Mouse (Mus musculus) lung, adult 2 months (tissue): ENCODE data around the gene Adam12. TPM values are rescaled to one million over a fixed set of nuclear protein-coding genes. Genes with fewer than 3 reads are reported as not detected.

ENCODE experiments used
- DNase-seq: peaks from one replicate; pipeline ENCODE4 v3.0.0; 2022
- H3K4me1 ChIP-seq: fragments of 200-500 bp; 2 replicates; pipeline ENCODE4 v1.6.1; 2011; ENCODE audit warnings: low read length; ENCODE audit not compliant: control insufficient read depth, insufficient read depth
- H3K4me3 ChIP-seq: fragments of 200-500 bp; replicated peaks from 2 replicates; pipeline ENCODE3; 2011; ENCODE audit warnings: low read depth, mild to moderate bottlenecking, control low read depth, low read length; ENCODE audit errors: extremely low read depth
- CTCF ChIP-seq: fragments of 200-500 bp; IDR thresholded peaks from 2 replicates; pipeline ENCODE4 v1.5.1; 2011; ENCODE audit warnings: mild to moderate bottlenecking, low read length, control low read depth; ENCODE audit not compliant: insufficient read depth
- POLR2A ChIP-seq: fragments of 200-500 bp; IDR thresholded peaks from 2 replicates; pipeline ENCODE4 v1.6.1; 2011; ENCODE audit warnings: low read depth, mild to moderate bottlenecking, control low read depth, low read length, borderline replicate concordance; ENCODE audit errors: extremely low read depth
- WGBS: fragments of 180-500 bp; shearing (Covaris S2); methylation state at CpG from one replicate; pipeline ENCODE4 v1.1.7; 2018; 5-methylcytosine and 5-hydroxymethylcytosine counted together
- polyA plus RNA-seq: library from polyadenylated mRNA; depleted of rRNA; stranded (reverse); fragments of >200 nt; gene quantifications from 2 replicates; pipeline ENCODE4 v1.2.3, GENCODE M21; 2012

Gene Adam12
- polyA plus RNA-seq, 1 experiment = 1.1 TPM

DNA sequence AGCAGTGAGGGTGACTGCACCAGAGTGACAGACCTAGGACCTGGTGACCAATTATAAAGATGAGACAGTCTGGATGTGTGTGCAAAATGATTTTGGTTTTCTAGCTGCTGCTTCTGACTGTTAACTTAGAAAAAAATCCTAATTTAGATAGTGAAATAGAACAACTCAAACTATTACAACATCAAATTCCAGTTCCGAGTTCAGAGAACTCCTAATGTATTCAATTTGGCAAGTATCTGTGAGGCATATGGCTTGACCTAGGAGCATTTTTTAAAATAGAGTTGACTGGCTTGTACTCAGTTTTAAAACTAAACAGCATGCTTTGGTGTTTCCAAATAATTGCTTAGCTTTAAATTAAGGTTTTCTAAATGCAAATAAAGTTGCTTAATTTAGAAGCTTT lies 44.0 kb downstream of the Adam12 start:
- Histone ChIP-seq H3K4me3 (no peak overlapping the region), H3K4me1 (no peaks in the 10 kb centered on the region; the same call in 1 of the 2 replicates)
- TF ChIP-seq POLR2A (no peak), CTCF (no peak)
- whole genome bisulfite sequencing = 58% methylated on average over 1 of the region's 1 CpGs
- no peak for DNase-seq

DNA sequence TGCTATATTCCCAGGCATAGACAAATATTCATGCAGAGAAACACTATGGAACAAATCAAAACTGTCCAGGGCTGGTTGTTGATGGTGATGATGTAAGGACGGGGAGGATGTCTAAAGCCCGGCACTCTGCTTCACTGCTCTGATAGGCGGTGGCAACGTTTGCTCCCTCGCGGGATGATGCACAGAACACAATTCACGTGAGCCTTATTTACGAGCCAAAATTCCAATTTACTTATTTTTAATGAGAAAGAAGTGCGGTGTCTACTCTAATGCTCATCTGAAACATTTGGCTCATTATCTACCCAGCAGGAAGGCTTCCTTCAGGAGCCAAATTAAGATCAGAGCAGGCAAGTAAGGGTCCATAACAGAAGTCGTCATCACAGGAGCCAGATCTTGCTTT lies 45.4 kb downstream of the Adam12 start:
- no peak for TF ChIP-seq POLR2A
- TF ChIP-seq CTCF = no peak
- 88% methylated on average over 10 of the region's 10 CpGs for WGBS
- DNase-seq = no peak
- no peaks in the 10 kb centered on the region; the same call in 1 of the 2 replicates for H3K4me1 ChIP-seq
- no peak overlapping the region for H3K4me3 ChIP-seq

DNA sequence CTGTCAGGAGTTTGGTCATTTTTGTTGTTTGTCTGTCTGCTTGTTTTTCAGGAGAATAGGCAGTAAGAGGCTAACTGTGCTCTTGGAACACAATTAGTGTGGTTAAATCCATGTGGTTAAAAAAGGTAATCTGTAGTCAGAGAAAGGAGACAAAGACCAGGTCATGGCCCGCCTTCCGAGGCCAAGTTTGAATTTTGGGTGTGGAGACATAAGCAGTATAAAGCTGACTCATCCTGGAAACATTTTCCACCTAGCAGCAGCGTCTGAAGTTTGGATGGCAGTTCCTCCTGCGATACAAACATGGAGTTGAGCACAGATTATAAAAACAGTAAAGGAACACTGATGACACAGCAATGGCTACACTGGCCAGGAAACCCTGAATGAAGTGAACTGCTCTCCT lies 46.2 kb downstream of the Adam12 start:
- DNase-seq = no peak
- no peaks in the 10 kb centered on the region; the same call in 1 of the 2 replicates for H3K4me1 ChIP-seq
- no peak for TF ChIP-seq POLR2A
- no peak for TF ChIP-seq CTCF
- 63% methylated on average over 4 of the region's 4 CpGs for WGBS
- H3K4me3 ChIP-seq = no peak overlapping the region

DNA sequence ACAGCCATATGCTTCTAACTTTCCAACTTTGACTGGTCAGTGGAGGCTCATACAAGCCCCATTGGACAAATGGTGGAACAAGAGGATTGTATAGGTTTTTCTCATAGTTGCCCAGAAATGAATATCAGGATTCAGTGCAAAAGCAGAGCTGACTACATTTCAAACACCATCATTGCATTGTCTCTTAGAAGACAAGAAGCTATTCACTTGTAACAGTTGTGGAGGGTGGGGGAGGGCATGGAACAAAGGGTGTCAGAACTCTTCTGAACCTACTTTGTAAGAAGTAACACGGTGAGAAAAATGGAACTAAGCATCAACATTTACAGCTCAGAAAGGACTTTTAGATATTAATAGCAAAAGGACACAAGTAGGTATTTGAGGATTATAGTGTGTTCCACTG lies 50.2 kb downstream of the Adam12 start:
- TF ChIP-seq POLR2A (no peak), CTCF (no peak)
- H3K4me1 ChIP-seq = no peaks in the 10 kb centered on the region
- 73% methylated on average over 1 of the region's 1 CpGs for WGBS
- no peak for DNase-seq
- H3K4me3 ChIP-seq = no peak overlapping the region

DNA sequence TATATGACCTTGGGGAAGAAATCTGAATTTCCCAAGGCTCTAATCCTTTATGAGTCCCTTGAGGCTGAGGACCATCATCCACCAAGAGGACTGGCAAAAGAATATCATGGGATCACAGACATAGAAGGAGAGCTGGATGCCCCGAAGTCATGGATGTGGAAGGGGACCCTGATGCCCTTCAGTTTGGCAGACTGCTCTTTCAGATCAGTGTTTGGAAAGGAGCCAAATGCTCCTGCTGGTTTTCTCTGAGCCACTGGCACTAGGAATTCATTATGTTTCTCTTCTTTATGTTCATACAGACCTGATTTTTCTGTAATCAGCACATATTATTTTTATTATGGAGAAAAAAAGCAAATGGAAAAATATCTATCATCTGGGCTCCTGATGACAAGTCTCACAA lies 50.9 kb downstream of the Adam12 start:
- TF ChIP-seq POLR2A = no peak
- no peak for TF ChIP-seq CTCF
- WGBS = 69% methylated on average over 1 of the region's 1 CpGs
- Histone ChIP-seq H3K4me1 (no peaks in the 10 kb centered on the region), H3K4me3 (no peak overlapping the region)
- DNase-seq = no peak

DNA sequence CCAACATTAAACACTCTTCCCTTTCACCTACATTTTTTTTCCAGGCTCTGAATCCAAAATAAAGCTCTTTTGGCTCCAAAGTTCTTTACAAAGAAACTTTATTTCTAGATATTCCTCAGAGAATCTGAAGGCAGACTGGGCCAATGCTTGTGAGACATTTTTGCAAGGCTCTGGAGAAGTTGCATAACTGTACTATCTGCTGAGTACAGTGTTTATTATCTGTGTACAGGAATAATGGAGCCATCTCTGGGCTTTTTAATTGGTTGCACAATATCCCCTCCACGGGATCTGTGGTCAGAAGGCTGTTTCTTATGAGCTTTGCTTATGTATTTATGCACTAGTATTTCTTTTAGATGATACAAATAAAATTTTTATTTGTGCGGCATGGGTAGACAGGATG lies 54.9 kb downstream of the Adam12 start:
- 61% methylated on average over 2 of the region's 2 CpGs for WGBS
- no peak for DNase-seq
- Histone ChIP-seq H3K4me3 (no peak overlapping the region), H3K4me1 (no peaks in the 10 kb centered on the region)
- TF ChIP-seq POLR2A (no peak), CTCF (no peak)

DNA sequence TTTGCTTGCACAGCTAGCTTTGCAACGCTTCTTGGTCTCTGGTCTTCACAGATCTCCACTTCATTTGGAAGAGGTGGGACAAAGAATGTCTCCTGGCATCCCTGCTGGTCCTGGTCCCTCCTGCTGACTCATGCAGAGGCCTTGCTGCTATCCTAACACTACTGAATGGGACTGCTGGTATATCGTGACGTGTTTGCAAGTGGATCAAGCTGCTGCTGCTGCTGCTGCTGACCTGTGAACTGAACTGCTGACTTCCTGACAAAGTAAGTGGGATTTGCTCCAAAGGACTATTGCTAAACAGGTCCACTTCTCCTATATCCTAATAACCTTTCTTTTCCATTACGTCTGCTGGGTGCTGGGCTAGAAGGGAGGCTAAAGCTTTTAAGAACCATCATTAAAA lies 56.7 kb downstream of the Adam12 start:
- Histone ChIP-seq H3K4me3 (no peak overlapping the region), H3K4me1 (no peaks in the 10 kb centered on the region)
- WGBS = 82% methylated on average over 4 of the region's 4 CpGs
- DNase-seq = no peak
- TF ChIP-seq POLR2A = no peak
- TF ChIP-seq CTCF = no peak

DNA sequence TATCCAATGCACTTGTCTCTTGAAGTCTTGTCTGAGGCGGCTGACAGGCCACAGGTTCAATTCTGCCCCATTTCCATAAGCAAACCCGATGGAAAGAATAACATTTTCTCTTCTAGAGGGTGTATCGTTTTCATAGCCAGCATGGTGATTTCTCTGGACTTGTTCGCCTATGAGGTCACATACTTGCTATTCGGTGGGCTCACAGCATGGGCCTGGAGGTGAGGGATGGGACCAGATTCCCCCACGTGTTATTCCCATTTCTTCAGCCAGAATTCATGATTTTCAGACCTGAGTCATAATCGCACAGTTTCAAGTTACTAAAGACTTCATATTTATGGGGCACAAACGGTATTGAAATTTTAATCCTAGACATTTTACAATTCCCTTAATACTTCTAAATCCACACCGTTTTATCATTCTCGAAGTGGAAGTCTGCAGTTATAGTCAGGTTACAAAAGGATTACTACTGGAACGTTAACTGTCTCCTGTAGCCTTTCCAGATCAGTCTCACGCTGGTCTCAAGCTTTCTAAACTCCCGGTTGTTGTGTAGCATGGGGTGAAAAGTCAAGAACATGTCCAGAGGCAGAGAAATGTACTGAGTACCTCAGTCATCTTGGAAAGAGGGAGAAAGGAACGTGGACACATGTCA lies 58.4 kb downstream of the Adam12 start:
- 88% methylated on average over 14 of the region's 14 CpGs for WGBS
- no peak overlapping the region for H3K4me3 ChIP-seq
- H3K4me1 ChIP-seq = no peaks in the 10 kb centered on the region
- DNase-seq = no peak
- TF ChIP-seq POLR2A = no peak
- no peak for TF ChIP-seq CTCF

DNA sequence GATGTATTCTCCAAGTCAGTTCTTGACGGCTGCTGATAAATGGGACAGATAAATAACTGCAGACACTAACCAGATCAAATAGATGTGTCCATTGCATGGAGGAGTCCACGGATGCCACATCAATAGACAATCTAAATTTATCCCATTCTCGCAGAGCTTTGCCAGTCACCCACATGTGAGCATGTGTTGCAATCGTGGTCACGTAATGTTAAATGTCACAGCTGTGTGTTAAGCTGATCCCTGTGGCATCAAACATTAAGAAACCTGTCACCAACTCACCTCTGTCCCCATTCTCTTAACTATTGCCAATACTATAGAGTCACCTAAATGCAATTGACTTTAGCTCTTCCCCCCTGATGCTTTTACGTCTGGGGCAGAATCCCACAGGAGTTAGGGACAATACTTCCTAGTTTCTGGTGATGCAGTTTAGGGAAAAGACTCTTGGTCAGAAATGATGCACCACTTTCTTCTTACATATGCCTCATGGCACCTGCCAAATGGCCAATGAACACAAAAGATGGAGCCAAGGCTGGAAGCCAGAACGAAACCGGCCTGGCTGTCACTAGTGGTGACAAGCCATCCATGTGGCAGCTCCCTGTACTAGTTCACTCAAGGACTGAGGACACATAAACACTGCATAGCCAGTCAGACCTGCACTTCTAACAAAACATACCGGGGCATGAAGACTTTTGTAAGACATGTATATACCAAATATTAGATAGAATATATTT lies 61.6 kb downstream of the Adam12 start:
- WGBS = 86% methylated on average over 9 of the region's 9 CpGs
- no peak for TF ChIP-seq CTCF
- TF ChIP-seq POLR2A = no peak

DNA sequence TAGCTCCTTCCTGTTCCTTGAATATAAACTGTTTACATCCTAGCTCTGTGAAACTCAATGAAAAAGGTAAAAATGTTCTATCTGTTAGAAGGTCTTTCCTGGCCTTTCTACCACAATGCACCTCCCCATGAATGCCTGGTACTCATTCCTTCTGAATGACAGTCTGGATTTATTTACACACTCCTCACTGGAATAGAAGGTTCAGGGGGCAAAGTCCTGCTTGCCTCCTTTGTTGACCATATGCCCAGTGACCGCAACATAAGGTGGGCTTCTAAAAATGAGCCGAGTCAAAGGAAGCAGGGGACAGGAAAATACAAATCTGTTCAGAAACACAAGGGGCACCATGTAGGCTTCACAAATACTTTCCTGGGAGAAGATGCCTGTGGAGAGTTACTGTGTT lies 62.2 kb downstream of the Adam12 start:
- no peak overlapping the region for H3K4me3 ChIP-seq
- TF ChIP-seq CTCF (no peak), POLR2A (no peak)
- DNase-seq = no peak
- H3K4me1 ChIP-seq = no peaks in the 10 kb centered on the region
- 84% methylated on average over 2 of the region's 2 CpGs for WGBS

More for the DNA sequence above, 61.6 kb downstream of the Adam12 start:
- H3K4me1 ChIP-seq = no peaks in the 10 kb centered on the region
- DNase-seq = no peak
- H3K4me3 ChIP-seq = no peak overlapping the region
